16 mouse cellular contexts compared by ENCODE assay signal in the genomic region with DNA sequence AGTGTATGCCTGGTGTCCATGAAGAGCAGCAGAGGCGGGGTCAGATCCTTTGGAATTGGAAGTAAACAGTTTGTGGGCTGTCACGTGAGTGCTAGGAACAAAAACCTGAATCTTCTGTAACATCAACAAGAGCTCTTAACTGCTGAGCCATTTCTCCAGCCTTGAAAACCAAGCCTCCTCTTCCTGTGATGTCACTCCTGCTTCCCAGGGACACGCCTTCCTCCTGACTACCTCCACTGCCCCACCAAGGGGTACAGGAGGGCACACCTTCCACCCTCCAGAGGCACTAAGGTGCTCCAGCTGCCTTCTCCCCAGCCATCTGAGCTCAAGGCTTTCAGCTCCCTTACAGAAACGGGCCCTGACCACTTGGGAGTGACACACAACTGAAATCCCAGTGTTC. TPM values are rescaled to one million over a fixed set of nuclear protein-coding genes. Genes with fewer than 3 reads are reported as not detected.
DNase-seq lines count a peak whose midpoint lies in the region; ATAC-seq lines count a peak whose summit lies in the region.
"Had no signal": no experiment of that assay in that cellular context is flagged by ENCODE, and none has a peak within 500 bp of the region (broad histone marks: within the 10 kb centered on the region; RNA-seq: fewer than 3 reads in every experiment).

No protein-coding gene starts in this region.

- H3K9me3 ChIP-seq in heart, embryonic 13.5 days: no peaks in the 10 kb centered on the region
- H3K9me3 ChIP-seq in midbrain, embryonic 15.5 days: no peaks in the 10 kb centered on the region
- H3K9me3 ChIP-seq in midbrain, embryonic 14.5 days (ENCODE audit: control insufficient read depth, low read length): no peaks in the 10 kb centered on the region
- H3K9me3 ChIP-seq in stomach, embryonic 16.5 days (replicated peaks; ENCODE audit: control insufficient read depth, low read length): no peaks in the 10 kb centered on the region
- H3K9me3 ChIP-seq: heart, embryonic 10.5 days; limb, embryonic 12.5 days had no signal

- H3K4me2 ChIP-seq in heart, embryonic 13.5 days: no peak overlapping the region
- peak overlapping the region; percentile 74; the same call in 1 of the 2 replicates for H3K4me2 ChIP-seq in midbrain, embryonic 15.5 days
- no peak overlapping the region for H3K4me2 ChIP-seq in midbrain, embryonic 14.5 days (ENCODE audit: low read length)
- no peak overlapping the region for H3K4me2 ChIP-seq in stomach, embryonic 16.5 days (ENCODE audit: low read depth, low read length)
- H3K4me2 ChIP-seq: limb, embryonic 12.5 days had no signal

- DNase-seq in heart, postnatal 4 days: no peak
- no peak for DNase-seq in midbrain, embryonic 14.5 days
- no peak for DNase-seq in kidney, postnatal 4 days
- DNase-seq in adrenal gland, adult 2 months: no peak
- DNase-seq: right cerebral cortex, postnatal 14 days had no signal

- peak overlapping the region; percentile 33 for H3K9ac ChIP-seq in heart, embryonic 13.5 days
- H3K9ac ChIP-seq in midbrain, embryonic 15.5 days: no peak overlapping the region
- H3K9ac ChIP-seq in midbrain, embryonic 14.5 days (replicated peaks; ENCODE audit: low read length): no peak overlapping the region
- peak overlapping the region; percentile 13; the same call in 1 of the 2 replicates for H3K9ac ChIP-seq in stomach, embryonic 16.5 days (ENCODE audit: low read length)
- H3K9ac ChIP-seq: limb, embryonic 12.5 days had no signal

- 84% methylated on average over 4 of the region's 4 CpGs for WGBS in heart, embryonic 13.5 days
- WGBS in midbrain, embryonic 15.5 days: 93% methylated on average over 4 of the region's 4 CpGs
- WGBS in midbrain, embryonic 14.5 days: 94% methylated on average over 4 of the region's 4 CpGs
- 78% methylated on average over 4 of the region's 4 CpGs for WGBS in stomach, embryonic 16.5 days

- no peak for ATAC-seq in heart, embryonic 13.5 days (ENCODE audit: extremely low read depth, insufficient number of reproducible peaks, low FRiP score, low TSS enrichment)
- no peak for ATAC-seq in midbrain, embryonic 15.5 days (replicated peaks)
- ATAC-seq in midbrain, embryonic 14.5 days (ENCODE audit: low FRiP score, low TSS enrichment): no peak
- ATAC-seq in common myeloid progenitor, adult 5-6 weeks (replicated peaks; ENCODE audit: low read depth, poor library complexity, severe bottlenecking): 0 out of 2 replicates have a peak, but pooled peaks have one; percentile 0
- no peak for ATAC-seq in stomach, embryonic 16.5 days (ENCODE audit: insufficient read depth, low FRiP score)

- H3K4me3 ChIP-seq in heart, embryonic 13.5 days: no peak overlapping the region
- no peak overlapping the region for H3K4me3 ChIP-seq in midbrain, embryonic 15.5 days
- no peak overlapping the region for H3K4me3 ChIP-seq in midbrain, embryonic 14.5 days (replicated peaks; ENCODE audit: low read depth, low read length)
- H3K4me3 ChIP-seq in stomach, embryonic 16.5 days (replicated peaks; ENCODE audit: low read length): no peak overlapping the region
- H3K4me3 ChIP-seq: heart, embryonic 10.5 days; limb, embryonic 12.5 days had no signal

- H3K27me3 ChIP-seq in heart, embryonic 13.5 days (replicated peaks): no peaks in the 10 kb centered on the region
- no peaks in the 10 kb centered on the region for H3K27me3 ChIP-seq in midbrain, embryonic 15.5 days (replicated peaks)
- H3K27me3 ChIP-seq in midbrain, embryonic 14.5 days (ENCODE audit: control insufficient read depth, insufficient read depth, low read length): no peaks in the 10 kb centered on the region
- H3K27me3 ChIP-seq in stomach, embryonic 16.5 days (ENCODE audit: control insufficient read depth, insufficient read depth, low read length): no peaks in the 10 kb centered on the region
- H3K27me3 ChIP-seq: limb, embryonic 12.5 days had no signal

- H3K4me1 ChIP-seq in heart, embryonic 13.5 days: peaks cover 21% of the 10 kb centered on the region
- peaks cover 21% of the 10 kb centered on the region for H3K4me1 ChIP-seq in midbrain, embryonic 15.5 days
- peaks cover 14% of the 10 kb centered on the region for H3K4me1 ChIP-seq in midbrain, embryonic 14.5 days (ENCODE audit: control insufficient read depth, insufficient read depth, low read length)
- peaks cover 17% of the 10 kb centered on the region for H3K4me1 ChIP-seq in stomach, embryonic 16.5 days (ENCODE audit: control insufficient read depth, insufficient read depth, low read length)

- H3K27ac ChIP-seq in heart, embryonic 13.5 days (replicated peaks): no peak overlapping the region
- H3K27ac ChIP-seq in midbrain, embryonic 15.5 days: no peak overlapping the region
- H3K27ac ChIP-seq in midbrain, embryonic 14.5 days (replicated peaks; ENCODE audit: low read depth, low read length): no peak overlapping the region
- peak overlapping the region; percentile 30; the same call in 1 of the 2 replicates for H3K27ac ChIP-seq in stomach, embryonic 16.5 days (ENCODE audit: low read length)
- H3K27ac ChIP-seq: heart, embryonic 10.5 days; limb, embryonic 12.5 days had no signal

- H3K36me3 ChIP-seq in heart, embryonic 13.5 days: peaks cover 40% of the 10 kb centered on the region
- H3K36me3 ChIP-seq in midbrain, embryonic 15.5 days (replicated peaks): peaks cover 8% of the 10 kb centered on the region
- H3K36me3 ChIP-seq in midbrain, embryonic 14.5 days (ENCODE audit: control insufficient read depth, insufficient read depth, low read length): peaks cover 29% of the 10 kb centered on the region
- peaks cover 3% of the 10 kb centered on the region; the same call in 1 of the 2 replicates for H3K36me3 ChIP-seq in stomach, embryonic 16.5 days (ENCODE audit: control insufficient read depth, insufficient read depth, low read length)

RNA-seq across cellular contexts. Expression of a gene that starts 1.7 kb away (rescaled TPM):
- 10.3 and 10.8 TPM in 2 replicates for polyA plus RNA-seq in heart, embryonic 13.5 days (2015; fragmentation: Nextera tagmentation; extraction: Ambion mirVana)
- total RNA-seq in heart, postnatal 4 days (2021): 10 to 100 TPM in 1 of 2 experiments, 1 to 10 TPM in 1; 9.6 to 10.3 TPM
- 53.9 and 54.0 TPM in 2 replicates for polyA plus RNA-seq in midbrain, embryonic 15.5 days (2015; fragmentation: Nextera tagmentation; extraction: Ambion mirVana)
- 43.7 and 56.6 TPM in 2 replicates for polyA plus RNA-seq in midbrain, embryonic 14.5 days (2014; fragmentation: Nextera tagmentation; extraction: Ambion mirVana)
- 5.8 and 13.9 TPM in 2 replicates for total RNA-seq in common myeloid progenitor, adult 5-6 weeks (2017)
- polyA plus RNA-seq in stomach, embryonic 16.5 days (2015; fragmentation: Nextera tagmentation; extraction: Ambion mirVana): 15.1 and 16.5 TPM in 2 replicates
- 10 to 100 TPM; 59.3 to 87.1 TPM for total RNA-seq in adrenal gland, adult 2 months (2021)
- 54.6 and 62.1 TPM in 2 replicates for polyA plus RNA-seq in adrenal gland, adult 2 months (2012; rRNA removed)

RNA-seq across cellular contexts. Expression of a gene that starts 4.0 kb away (rescaled TPM):
- 25.6 and 35.1 TPM in 2 replicates for polyA plus RNA-seq in heart, embryonic 13.5 days (2015; fragmentation: Nextera tagmentation; extraction: Ambion mirVana)
- 10 to 100 TPM; 10.9 to 11.3 TPM for total RNA-seq in heart, postnatal 4 days (2021)
- polyA plus RNA-seq in midbrain, embryonic 15.5 days (2015; fragmentation: Nextera tagmentation; extraction: Ambion mirVana): 29.2 and 32.3 TPM in 2 replicates
- polyA plus RNA-seq in midbrain, embryonic 14.5 days (2014; fragmentation: Nextera tagmentation; extraction: Ambion mirVana): 30.3 and 31.4 TPM in 2 replicates
- 12.2 and 14.5 TPM in 2 replicates for total RNA-seq in common myeloid progenitor, adult 5-6 weeks (2017)
- 34.4 and 38.7 TPM in 2 replicates for polyA plus RNA-seq in stomach, embryonic 16.5 days (2015; fragmentation: Nextera tagmentation; extraction: Ambion mirVana)
- total RNA-seq in adrenal gland, adult 2 months (2021): 10 to 100 TPM; 49.2 to 99.6 TPM
- polyA plus RNA-seq in adrenal gland, adult 2 months (2012; rRNA removed): 14.1 and 15.4 TPM in 2 replicates

RNA-seq across cellular contexts. Expression of a gene that starts 46.4 kb away (rescaled TPM):
- not detected in 2 replicates for polyA plus RNA-seq in heart, embryonic 13.5 days (2015; fragmentation: Nextera tagmentation; extraction: Ambion mirVana)
- total RNA-seq in heart, postnatal 4 days (2021): not detected
- polyA plus RNA-seq in midbrain, embryonic 15.5 days (2015; fragmentation: Nextera tagmentation; extraction: Ambion mirVana): not detected in 2 replicates
- not detected in 2 replicates for polyA plus RNA-seq in midbrain, embryonic 14.5 days (2014; fragmentation: Nextera tagmentation; extraction: Ambion mirVana)
- not detected in 2 replicates for total RNA-seq in common myeloid progenitor, adult 5-6 weeks (2017)
- polyA plus RNA-seq in stomach, embryonic 16.5 days (2015; fragmentation: Nextera tagmentation; extraction: Ambion mirVana): not detected in 2 replicates
- under 1 TPM; 0.58 to 0.73 TPM for total RNA-seq in adrenal gland, adult 2 months (2021)
- 0.13 and 0.21 TPM in 2 replicates for polyA plus RNA-seq in adrenal gland, adult 2 months (2012; rRNA removed)
- total RNA-seq: gastrocnemius, postnatal 14 days; left cerebral cortex, adult 18-20 months had no signal
- polyA plus RNA-seq: erythroblast, embryonic 14.5 days; heart, embryonic 10.5 days; hindbrain, embryonic 11.5 days; large intestine, adult 2 months; limb, embryonic 12.5 days had no signal

Comparison
In these comparisons a context has a peak if more than half of its experiments do, and no peak if none do; other contexts are left out.
1. H3K9ac ChIP-seq: peak in heart, embryonic 13.5 days (single experiment) and stomach, embryonic 16.5 days (single experiment); none in midbrain, embryonic 15.5 days (single experiment) and midbrain, embryonic 14.5 days (single experiment).